Mouse (Mus musculus) activated CD4-positive, CD25-positive, alpha-beta regulatory T cell (primary cell): Measurements from ENCODE around the gene Zfp995. TPM values are rescaled to one million over a fixed set of nuclear protein-coding genes. Genes with fewer than 3 reads are reported as not detected.

ENCODE experiments used
- polyA plus RNA-seq, 2 experiments: library from polyadenylated mRNA; unstranded; fragments of 100-300 nt; shearing (Covaris generic); gene quantifications; one replicate each; pipeline ENCODE4 v1.2.1; 2017

Zfp995 gene
- polyA plus RNA-seq, result 10 to 100 TPM; 14.0 to 17.3 TPM

DNA sequence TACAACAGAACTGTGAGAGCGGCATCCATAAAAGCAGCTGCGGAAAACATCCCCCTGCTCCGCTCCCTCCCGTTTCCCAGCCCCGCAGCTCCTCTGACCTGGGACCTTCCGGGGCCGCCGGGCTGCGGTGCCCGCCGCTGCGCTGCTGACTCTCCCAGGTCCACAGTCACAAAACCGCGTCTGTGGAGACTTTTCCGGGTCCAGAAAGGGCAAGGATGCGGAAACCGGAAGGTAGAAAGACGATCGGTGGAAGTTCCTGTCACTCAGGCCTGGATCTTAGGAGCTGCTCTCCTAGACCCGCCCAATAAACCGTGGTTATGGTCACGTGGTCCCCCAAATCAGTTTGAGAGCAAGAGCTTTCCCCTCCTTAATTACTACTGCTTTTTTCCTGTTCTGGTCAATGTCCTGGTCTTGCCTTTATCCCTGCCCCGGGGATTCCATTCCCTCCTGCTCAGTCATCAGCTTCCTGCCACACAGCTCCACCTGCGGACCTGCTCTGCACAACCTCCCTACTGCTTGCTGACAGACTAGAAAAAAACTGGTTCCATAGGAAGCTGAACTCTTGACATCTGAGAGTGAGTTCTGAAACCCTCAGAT lies at the start of gene Zfp995:
Gene Zfp995, minus strand, starts transcription at position 471 of the 597 bp plus-strand sequence.

DNA sequence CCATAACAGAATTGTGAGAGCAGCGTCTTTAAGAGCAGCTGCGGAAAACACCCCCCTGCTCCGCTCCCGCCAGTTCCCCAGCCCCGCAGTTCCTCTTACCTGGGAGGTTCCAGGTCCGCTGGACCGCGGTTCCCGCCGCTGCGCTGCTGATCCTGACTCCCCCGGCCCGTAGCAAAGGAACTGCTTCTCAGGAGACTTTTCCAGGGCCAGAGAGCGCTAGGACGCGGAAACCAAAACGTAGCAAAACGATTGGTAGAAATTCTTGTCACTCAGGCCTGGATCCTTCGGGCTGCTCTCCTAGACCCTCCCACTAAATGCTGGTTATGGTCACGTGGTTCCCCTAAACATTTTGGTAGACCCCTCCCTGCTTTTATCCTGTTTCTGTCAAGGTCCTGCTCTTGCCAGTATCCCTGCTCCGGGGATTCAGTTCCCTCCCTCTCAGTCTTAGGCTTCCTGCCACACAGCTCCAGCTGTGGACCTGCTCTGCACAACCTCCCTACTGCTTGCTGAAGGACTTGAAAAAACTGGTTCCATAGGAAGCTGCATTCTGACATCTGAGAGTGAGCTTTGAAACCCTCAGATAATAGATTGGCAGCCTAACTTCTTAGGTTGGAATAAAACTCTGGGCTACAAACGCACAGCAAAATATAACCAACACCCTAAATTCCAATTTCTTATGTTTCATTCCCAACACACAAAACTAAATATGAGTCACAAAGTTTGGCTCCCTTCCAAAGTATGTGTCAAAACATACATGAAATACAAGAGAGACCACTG lies 64.0 kb downstream of the Zfp995 start, which contains the start of gene Zfp820:
Gene Zfp820, minus strand, starts transcription at position 228 of the 777 bp plus-strand sequence.

Other genes starting within 250 kb of the Zfp995 start
- gene Gm10226, start 218.1 kb downstream of the Zfp995 start, polyA plus RNA-seq, result 10 to 100 TPM; 10.7 to 13.6 TPM
- gene Zfp760, start 202.2 kb downstream of the Zfp995 start, polyA plus RNA-seq, result 1 to 10 TPM; 2.8 to 6.4 TPM
- under 1 TPM in 1 of 2 experiments, not detected in 1; 0.31 TPM for gene Zfp229, start 179.1 kb downstream of the Zfp995 start, polyA plus RNA-seq
- gene Zfp820, start 64.2 kb downstream of the Zfp995 start, polyA plus RNA-seq, result under 1 TPM; 0.11 to 0.35 TPM
- gene Zfp942, start 52.5 kb upstream of the Zfp995 start, polyA plus RNA-seq, result 10 to 100 TPM; 26.2 to 33.2 TPM
- 10 to 100 TPM in 1 of 2 experiments, 1 to 10 TPM in 1; 9.7 to 21.2 TPM for gene Zfp943, start 52.6 kb upstream of the Zfp995 start, polyA plus RNA-seq